Mouse (Mus musculus) layer of hippocampus, adult 11-12 months (tissue): ENCODE data around the gene Cntln.

Experiments used
- DNase-seq: peaks from one replicate; pipeline ENCODE4 v3.0.0; 2022; ENCODE audit warnings: low spot score

The Cntln gene

GRCm38 (mm10) chr4:84884111-84884538 is at the start of gene Cntln:
TSS of gene Cntln (plus strand) at chr4:84884309.
- peak; percentile 89 for DNase-seq

GRCm38 (mm10) chr4:84836979-84837378 is 47.1 kb upstream of the Cntln start:
- peak; percentile 11 for DNase-seq

GRCm38 (mm10) chr4:84838545-84838944 is 45.6 kb upstream of the Cntln start:
- no peak for DNase-seq

- DNase-seq, result no peak
These were observed 44.6 kb upstream of the Cntln start for GRCm38 (mm10) chr4:84839466-84839865.

GRCm38 (mm10) chr4:84857588-84857987 is 26.5 kb upstream of the Cntln start:
- DNase-seq, result no peak

- peak; percentile 69 for DNase-seq
These were observed 7.8 kb upstream of the Cntln start for GRCm38 (mm10) chr4:84876347-84876746.

GRCm38 (mm10) chr4:84883646-84884045 is 463 bp upstream of the Cntln start:
- DNase-seq, result no peak

- peak; percentile 19 for DNase-seq
These were observed 596 bp downstream of the Cntln start for GRCm38 (mm10) chr4:84884539-84885270.

- DNase-seq, result no peak
These were observed 1.1 kb downstream of the Cntln start for GRCm38 (mm10) chr4:84885271-84885540.

- DNase-seq, result no peak
These were observed 34.3 kb downstream of the Cntln start for GRCm38 (mm10) chr4:84918393-84918792.

GRCm38 (mm10) chr4:84934342-84934929 is 50.3 kb downstream of the Cntln start:
- no peak for DNase-seq

- DNase-seq, result peak; percentile 19
These were observed 58.0 kb downstream of the Cntln start for GRCm38 (mm10) chr4:84942059-84942458.

- DNase-seq, result no peak
These were observed 58.5 kb downstream of the Cntln start for GRCm38 (mm10) chr4:84942651-84943050.

- DNase-seq, result no peak
These were observed 60.0 kb downstream of the Cntln start for GRCm38 (mm10) chr4:84944100-84944499.

GRCm38 (mm10) chr4:84946450-84946849 is 62.3 kb downstream of the Cntln start:
- no peak for DNase-seq

GRCm38 (mm10) chr4:84976875-84977646 is 93.0 kb downstream of the Cntln start:
- DNase-seq, result no peak

GRCm38 (mm10) chr4:84995520-84996348 is 111.6 kb downstream of the Cntln start:
- DNase-seq, result no peak

GRCm38 (mm10) chr4:85005581-85005980 is 121.5 kb downstream of the Cntln start:
- DNase-seq, result no peak

- no peak for DNase-seq
These were observed 122.7 kb downstream of the Cntln start for GRCm38 (mm10) chr4:85006789-85007188.

GRCm38 (mm10) chr4:85010846-85011245 is 126.7 kb downstream of the Cntln start:
- no peak for DNase-seq

- no peak for DNase-seq
These were observed 161.6 kb downstream of the Cntln start for GRCm38 (mm10) chr4:85045748-85046147.

GRCm38 (mm10) chr4:85049933-85050553 is 165.9 kb downstream of the Cntln start:
- DNase-seq, result no peak
